Mouse (Mus musculus): ENCODE data around the gene E430018J23Rik. TPM values are rescaled to one million over a fixed set of nuclear protein-coding genes. Genes with fewer than 3 reads are reported as not detected.
A peak's percentile ranks its signal among the peaks of the same experiment; 100 is the strongest.
"Not testable (repeated sequence)": the region's sequence is repeated elsewhere in the genome, so short reads cannot be mapped to it uniquely, and the experiment has no call there.

Gene E430018J23Rik
- total RNA-seq (2021) = 1 to 10 TPM; 2.9 to 3.7 TPM
- long read RNA-seq, experiment 1, partial matches to known transcripts = 0 of 5 reads
- long read RNA-seq, experiment 1, other reads (novel, unspliced or antisense) = 3 of 5 reads
- long read RNA-seq, experiment 2, partial matches to known transcripts = 0 of 3 reads
- long read RNA-seq, experiment 2, other reads (novel, unspliced or antisense) = 1 of 3 reads

DNA sequence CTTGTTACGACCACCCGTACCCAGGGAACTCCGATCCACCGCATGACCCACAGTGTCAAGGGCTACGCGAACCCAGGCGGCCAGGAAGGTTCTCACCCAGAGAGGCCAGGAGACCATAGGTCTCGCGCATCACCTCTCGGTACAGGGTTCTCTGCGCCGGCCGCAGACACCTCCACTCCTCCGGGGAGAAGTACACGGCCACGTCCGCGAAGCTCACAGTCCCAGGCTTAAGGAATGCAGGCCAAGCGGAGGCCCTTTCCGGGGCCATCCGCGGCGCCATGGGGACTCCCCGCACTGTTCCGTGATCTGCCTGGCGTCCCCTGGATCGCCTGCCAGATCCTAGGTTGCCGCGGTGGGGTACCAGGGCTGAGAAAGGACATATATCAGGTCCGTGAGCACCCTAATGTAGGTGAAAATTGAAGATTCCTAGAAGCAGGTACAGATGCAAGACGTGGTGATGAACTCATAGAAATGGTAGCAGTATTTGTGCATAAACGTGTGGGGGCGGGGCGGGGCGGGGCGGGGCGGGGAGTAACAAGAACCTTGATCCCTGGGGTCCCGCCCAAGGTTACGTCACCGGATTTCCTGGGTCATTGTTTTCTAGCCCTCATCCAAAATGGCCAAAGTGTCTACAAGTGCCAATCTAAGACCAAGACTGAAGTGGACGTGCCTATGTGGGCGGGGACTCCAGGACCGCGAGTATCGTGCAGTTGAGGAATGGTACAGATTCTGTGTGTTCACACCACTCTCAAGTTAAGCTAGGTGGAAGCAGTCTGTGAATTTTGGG is at the start of gene E430018J23Rik:
E430018J23Rik (minus strand) TSS at position 473 of the 787 bp plus-strand sequence.
- peak; percentile 96 for DNase-seq

DNA sequence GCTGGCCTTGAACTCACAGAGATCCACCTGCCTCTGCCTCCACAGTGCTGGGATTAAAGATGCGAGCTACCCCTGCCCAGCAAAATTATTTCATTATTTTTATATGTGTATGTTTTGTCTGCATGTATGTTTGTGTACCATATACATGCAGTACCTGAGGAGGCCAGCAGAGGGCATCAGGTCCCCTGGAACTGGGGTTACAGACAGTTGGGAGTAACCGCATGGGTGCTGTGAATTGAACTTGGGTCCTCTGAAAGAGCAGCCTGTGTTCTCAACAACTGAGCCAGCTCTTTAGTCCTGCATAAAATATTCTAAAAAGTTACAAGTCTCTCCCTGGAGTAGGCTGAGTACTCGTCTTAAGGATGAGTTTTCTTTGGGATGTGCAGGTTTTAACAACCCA is 44.3 kb upstream of the E430018J23Rik start:
- DNase-seq = no peak

DNA sequence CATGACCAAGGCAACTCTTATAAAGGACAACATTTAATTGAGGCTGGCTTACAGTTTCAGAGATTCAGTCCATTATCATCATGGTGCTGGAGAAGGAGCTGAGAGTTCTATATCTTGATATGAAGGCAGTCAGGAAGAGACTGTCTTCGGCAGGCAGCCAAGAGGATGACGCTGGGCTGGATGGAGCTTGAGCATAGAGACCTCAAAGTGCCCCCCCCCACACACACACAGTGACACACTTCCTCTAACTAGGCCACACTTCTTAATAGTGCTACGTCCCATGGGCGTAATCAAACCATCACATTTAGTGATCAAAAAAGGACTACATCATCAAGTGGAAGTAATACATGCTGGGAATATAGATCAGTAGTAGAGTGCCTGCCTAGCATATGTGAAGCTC is 41.8 kb upstream of the E430018J23Rik start:
- DNase-seq = no peak

DNA sequence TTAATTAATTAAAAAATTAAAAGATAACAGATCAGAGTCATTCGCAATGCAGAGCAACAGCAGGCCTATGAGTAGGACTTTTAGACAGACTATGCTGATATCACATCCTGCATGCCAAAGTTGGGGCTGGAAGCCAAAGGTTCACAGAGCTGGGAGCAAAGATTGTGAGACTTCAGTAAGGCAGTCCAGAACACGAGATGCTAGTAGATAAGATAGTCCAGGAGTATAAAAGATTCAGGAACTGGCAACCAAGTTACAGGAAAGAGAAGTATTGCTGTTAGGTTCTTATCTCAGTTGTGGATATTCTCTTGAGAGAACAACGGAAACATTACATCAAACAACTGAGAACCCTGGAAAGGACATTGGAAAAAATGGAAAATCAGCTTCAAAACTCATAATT is 32.9 kb upstream of the E430018J23Rik start:
- DNase-seq = no peak

DNA sequence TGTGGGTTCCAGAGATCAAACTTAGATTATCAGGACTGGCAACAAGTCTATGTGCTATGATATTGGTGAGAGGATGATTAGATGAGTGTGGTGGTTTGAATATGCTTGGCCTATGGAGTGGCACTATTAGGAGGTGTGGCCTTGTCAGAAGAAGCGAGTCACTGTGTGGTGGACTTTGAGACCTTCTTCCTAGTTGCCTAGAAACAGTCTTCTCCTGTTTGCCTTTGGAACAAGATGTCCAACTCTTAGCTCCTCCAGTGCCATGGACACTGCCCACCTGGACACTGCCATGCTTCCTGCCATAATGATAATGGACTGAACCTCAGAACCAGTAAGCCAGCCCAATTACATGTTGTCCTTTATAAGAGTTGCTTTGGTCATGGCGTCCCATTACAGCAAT is 32.5 kb upstream of the E430018J23Rik start:
- DNase-seq = no peak

DNA sequence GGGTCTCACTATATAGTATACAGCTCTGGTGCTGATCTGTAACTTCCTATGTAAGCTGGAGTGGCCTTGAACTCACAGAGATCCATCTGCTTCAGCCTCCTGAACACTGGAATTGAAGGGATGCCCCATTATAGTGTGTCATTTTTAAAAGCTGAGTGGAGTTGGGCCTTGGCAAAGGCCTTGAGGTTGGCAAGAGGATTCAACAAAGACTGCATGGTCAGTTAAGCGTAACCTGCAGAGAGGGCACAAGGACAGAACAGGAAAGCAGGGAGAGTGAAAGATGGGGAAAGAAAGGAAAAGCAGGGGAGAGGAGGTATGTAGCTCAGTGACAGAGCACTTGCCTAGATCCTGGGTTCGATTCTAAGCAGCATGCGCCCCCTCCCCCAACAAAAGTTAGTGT is 31.9 kb upstream of the E430018J23Rik start:
- no peak for DNase-seq

DNA sequence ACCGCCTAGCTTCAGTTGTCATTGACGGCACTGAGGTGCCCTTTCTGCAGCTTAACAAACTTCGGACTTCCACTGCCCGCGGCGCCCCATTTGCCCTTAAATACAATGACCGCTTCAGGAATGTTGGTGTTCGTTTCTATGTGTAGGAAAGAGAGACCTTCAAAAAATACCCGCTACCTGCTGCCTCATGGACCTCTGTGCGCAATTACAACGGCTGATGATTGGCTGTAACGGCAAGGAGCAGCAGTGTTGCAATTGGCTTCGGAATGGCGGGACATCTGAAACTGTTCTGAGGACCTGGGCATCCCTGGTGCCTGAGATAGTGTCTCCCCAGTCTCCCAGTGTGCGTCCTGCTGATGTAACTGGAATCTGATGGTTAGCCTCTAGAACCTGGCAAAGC is 28.8 kb upstream of the E430018J23Rik start:
- no peak for DNase-seq

DNA sequence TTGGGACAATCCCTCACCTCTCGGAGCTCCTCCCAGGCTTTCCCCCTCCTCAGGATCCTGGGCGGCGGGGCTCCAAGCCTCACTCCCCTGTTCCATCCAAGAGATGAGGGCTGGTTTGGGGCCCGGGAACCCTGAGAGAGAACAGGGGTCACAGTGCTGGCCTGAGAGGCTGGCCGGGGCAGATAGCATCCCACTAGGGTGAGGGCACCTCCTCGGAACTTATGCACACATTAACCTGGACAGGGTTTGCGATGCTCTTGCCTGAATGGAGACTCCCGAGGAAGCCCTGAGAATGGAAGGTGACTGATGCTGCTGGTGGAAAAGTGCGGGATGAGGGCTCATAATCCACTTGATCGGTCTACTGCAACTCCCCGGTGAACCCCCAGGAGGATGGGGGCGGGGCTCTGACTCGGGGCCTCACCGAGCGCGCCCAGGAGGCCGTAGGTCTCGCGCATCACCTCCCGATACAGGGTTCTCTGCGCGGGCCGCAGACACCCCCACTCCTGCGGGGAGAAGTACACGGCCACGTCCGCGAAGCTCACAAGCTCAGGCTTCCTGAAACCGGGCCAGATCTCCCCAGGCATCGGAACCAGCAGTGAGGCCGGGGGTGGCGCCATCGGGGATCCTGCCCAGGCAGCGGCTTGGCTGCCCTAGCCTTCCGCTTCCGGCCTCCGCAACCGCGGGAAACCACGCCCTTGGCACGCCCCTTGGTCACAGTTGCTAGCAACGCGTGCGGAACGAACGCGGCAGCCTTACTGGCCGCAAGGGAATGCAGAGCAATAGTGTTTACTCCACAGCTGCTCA is 28.2 kb upstream of the E430018J23Rik start, which contains the start of gene Zfp688:
Zfp688 (minus strand) TSS at position 681 of the 804 bp plus-strand sequence.
- peak; percentile 97 for DNase-seq

DNA sequence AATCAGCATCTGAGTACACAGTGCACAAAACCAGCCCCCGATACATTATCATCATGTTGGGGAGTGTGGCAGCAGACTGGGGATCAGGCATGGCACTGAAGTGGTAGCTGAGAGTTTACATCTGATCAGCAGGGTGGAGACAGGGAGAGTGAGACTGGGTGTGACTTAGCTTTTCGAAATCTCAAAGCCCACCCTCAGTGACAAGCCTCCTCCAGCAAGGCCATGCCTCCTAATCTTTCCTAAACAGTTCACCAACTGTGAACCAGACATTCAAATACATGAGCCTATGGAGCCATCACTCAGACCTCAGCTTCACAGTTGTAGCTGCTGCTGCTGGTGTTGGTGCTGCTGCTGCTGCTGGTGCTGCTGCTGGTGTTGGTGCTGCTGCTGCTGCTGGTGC is 18.0 kb upstream of the E430018J23Rik start:
- no peak for DNase-seq

DNA sequence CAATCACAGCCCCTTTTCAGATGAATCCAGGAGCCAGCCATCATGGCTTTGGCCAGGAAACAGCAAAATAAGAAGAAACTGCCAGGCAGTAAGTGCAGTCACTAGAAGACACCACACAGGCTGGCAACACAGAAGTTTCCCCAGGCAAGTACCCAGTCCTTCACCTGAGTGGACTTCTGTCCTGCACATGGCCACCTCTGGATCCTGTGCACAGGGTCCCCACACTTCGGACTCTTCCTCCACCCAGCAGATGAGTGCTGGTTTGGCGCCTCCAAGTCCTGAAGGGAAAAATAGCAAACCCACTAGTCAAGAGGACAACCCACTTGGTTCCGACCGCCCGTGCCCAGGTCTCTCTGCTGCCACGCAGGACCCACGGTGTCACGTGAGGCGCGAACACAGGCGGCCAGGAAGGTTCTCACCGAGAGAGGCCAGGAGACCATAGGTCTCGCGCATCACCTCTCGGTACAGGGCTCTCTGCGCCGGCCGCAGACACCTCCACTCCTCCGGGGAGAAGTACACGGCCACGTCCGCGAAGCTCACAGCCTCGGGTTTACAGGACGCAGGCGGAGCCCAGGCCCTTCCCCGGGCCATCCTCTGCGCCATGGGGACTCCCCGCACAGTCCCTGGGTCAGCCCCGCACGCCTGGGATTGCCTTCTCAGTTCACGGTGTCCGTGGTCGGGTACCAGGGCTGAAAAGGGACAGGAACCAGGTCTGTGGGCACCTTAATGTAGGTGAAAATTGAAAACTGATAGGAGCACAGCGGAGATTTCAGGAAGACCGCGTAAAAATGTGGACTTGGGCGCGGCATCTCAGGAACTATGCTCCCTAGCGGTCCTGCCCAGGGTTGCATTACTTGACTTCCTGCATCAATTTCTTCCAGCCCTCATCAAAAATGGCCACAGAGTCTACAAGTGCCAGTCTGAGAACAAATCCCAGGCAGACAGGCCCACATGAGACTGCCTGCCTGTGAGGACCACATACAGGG is 12.9 kb upstream of the E430018J23Rik start, which contains the start of gene Zfp764:
Zfp764 (minus strand) TSS at position 821 of the 986 bp plus-strand sequence.
- peak; percentile 83 for DNase-seq

DNA sequence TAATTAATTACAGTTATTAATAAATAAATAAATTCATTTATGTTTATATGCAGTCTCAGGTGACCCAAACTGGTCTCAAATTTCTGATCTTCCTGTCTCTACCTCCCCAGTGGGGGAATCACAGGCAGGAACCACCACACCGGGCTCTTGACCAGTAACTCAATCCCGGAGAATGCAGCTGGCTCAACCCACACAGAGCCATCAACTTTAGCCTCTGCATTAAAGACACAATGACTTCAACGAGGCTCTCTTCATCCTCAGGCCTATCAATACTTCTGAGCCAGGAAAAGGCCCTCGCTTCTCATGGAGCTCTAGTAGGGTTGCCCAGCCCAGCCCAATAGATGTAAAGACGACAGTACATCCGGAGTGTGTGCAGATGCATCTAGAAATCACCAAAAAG is 10.7 kb upstream of the E430018J23Rik start:
- DNase-seq = not testable (repeated sequence)

DNA sequence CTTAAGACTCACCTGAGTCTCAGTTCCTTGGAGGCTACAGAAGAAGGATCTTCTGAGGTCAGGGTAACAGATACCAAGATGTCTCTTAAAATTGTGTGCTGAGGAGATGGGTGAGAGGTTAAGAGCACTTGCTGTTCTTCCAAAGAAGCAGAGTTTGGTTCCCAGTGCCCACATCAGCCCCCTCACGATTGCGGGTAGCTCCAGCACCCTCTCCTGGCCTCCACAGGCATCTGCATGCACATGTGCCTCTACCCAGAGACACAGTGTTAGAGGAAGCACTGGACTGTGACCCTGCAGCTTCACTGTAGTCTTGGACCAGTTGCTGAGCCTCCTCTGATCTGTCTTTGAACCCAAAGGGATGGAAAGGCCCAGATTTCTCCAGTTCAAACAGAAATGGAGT is 9.6 kb upstream of the E430018J23Rik start:
- DNase-seq = no peak

DNA sequence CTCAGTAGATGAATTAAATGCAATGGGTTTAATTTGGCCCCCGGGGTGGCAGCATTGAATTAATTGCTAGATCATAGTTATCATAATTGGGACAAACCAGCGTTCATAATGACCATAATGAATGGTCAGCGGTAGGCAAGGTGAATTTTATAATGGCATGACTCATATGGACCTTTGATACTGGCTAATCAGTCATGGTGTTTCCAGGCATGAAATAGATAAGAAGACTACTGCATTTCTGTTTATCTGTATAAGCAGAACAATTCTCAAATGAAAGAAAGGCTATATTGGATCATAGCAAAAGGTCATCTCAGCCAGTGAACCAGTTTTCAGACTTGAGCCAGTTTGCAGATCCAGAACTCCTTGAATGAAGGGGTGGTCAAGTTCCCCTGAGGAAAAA is 6.9 kb upstream of the E430018J23Rik start:
- no peak for DNase-seq

DNA sequence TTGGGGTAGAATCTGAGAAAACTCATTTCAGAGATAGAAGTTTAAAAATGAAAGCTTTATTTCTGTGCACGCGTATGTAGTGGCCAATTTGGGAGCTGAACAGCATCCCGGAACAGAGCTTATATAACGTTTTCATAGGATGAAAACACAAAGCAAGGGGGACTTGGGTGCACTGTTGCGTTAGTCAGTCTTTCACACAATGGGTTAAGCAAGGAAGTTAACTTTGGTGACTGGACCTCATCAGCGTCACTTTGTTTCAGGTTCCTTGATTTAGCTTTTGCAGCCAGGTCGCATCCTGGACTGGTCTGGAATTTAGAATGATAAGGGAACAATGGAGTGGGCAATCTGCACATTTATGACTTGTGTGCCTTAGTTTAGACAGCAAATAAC is 510 bp upstream of the E430018J23Rik start:
- no peak for DNase-seq

DNA sequence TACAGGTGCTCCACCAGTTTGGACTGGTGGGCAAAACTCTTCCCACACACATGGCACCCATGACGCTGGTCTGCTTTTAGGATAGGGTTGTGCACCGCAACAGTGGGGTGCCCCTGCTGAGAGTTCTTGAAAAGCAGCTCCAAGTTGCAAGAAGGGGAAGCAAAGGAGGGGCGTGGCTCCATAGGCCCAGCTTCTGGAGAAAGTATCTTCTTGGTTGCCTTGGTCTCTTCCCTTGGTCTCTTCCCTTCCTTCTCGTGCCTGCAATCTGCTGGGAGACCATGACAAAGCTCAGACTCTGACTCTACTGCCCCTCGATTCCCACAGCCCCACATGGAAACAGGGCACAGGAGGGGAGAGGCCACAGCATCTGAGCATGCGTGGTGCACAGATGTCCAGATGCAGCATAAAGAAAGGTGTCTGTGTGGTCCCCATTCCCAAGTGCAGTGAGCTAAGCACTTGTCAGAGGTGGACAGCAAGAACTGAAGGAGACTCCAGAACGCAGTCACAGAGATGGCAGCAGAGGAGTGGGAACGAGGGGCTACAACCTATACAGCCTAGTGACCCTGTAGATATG is 1.1 kb downstream of the E430018J23Rik start:
- DNase-seq = no peak

DNA sequence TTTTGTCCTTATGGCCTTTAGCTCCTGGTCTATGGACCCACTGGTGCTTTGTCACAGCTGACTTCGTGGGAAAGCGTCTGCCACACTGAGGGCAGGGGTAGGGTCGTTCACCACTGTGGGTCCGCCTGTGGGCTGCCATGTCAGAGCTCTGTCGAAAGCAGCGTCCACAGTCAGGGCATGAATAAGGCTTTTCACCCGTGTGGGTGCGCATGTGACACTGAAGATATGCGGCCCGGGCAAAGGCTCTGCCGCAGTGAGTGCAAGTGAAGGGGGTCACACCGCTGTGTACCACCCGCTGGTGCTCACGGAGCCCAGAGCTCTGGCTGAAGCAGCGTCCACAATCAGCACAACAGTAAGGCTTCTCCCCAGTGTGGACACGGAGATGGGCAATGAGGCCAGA is 1.9 kb downstream of the E430018J23Rik start:
- DNase-seq = no peak

DNA sequence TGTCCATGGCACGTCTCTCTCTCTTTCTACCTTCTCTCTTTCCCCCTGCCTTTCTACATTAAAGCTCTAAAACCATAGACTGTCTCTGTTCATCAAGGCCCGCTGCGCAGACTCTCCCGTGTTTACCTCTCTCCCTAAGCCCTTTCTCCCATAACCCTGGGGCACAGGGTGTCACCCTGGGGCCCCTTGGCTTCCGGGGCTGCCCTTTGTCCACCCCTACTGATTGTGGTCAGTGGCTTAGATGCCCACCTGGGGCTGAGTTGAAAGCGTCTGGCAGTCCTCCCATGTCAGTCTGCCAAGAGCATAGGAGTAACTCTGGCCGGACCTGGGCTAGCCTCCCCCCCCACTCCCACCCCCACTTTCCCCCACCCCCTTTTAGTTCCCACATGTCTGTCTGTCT is 3.1 kb downstream of the E430018J23Rik start:
- DNase-seq = no peak

DNA sequence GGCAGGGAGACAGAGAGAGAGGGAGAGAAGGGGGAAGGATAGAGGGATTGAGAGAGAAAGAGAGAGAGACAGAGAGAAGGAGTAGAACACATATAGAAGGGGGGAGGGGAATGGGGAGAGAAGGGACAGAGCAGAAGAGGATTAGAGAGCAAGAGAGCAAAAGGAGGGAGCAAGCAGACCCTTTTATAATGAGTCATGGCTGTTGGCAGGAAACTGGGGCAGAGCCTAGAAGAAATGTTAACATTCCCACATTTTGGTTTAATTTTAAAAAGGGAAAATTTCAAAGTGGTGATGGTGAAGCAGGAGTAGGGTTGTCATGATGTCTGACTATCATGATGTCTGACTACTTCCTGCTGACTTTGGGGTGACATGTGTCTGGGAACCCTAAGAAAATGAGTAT is 5.2 kb downstream of the E430018J23Rik start:
- not testable (repeated sequence) for DNase-seq

DNA sequence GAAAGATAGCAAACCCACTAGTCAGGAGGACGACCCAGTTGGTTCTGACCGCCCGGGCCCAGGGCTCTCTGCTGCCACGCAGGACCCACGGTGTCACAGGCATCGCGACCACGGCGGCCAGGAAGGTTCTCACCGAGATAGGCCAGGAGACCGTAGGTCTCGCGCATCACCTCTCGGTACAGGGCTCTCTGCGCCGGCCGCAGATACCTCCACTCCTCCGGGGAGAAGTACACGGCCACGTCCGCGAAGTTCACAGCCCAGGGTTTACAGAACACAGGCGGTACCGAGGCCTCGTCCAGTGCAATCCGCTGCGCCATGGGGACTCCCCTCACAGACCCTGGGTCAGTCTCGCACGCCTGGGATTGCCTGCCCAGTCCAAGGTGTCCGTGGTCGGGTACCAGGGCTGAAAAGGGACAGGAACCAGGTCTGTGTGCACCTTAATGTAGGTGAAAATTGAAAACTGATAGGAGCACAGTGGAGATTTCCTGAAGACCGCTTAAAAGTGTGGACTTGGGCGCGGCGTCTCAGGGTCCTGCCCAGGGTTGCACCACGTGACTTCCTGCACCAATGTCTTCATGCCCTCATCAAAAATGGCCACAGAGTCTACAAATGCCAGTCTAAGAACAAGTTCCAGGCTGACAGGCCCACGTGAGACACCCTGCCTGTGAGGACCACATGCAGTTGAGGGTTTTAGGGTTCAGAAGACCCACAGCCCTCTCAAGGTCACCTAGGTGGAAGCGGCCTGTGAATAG is 6.6 kb downstream of the E430018J23Rik start, which contains the start of gene 9130019O22Rik:
9130019O22Rik (minus strand) TSS at position 526 of the 752 bp plus-strand sequence.
- DNase-seq = peak; percentile 86

DNA sequence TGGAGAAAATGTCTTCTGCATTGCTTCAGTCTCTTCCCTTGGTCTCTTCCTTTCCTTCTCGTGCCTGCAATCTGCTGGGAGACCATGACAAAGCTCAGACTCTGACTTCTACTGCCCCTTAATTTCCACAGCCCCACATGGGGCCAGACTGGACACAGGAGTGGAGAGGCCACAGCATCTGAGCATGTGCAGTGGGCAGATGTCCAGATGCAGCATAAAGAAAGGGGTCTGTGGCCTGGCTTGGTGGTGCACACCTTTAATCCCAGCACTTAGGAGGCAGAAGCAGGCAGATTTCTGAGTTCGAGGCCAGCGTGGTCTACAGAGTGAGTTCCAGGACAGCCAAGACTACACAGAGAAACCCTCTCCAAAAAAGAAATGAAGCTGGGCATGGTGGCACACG is 7.9 kb downstream of the E430018J23Rik start:
- not testable (repeated sequence) for DNase-seq
